Mouse (Mus musculus) kidney, adult 8-10 months (tissue): ENCODE measurements around the gene Urb2.
"Not testable (repeated sequence)": the region's sequence is repeated elsewhere in the genome, so short reads cannot be mapped to it uniquely, and the experiment has no call there.

Source experiments
- DNase-seq, 2 experiments: peaks; one replicate each; pipeline ENCODE4 v3.0.0; 2022

Urb2 gene

DNA sequence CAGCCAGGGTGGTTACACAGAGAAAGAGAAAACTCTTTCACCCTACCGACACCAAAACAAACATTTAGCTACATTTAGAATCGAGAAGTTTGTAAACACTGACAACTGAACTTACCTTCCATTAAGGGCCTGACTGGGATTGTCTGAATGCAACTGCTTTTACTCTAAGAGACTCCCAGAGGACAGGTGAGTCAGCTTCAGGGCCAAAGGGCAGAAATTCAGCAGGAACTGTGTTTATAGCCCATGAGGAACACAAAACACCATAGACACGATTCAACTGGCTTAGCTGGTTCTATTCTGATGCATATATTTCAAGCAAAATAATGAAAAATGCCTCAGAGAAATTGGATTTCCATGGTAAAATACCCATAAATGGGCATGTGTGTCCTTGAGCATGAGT is 6.6 kb upstream of the Urb2 start:
- no peak for DNase-seq

- peak; percentile 16 to 22 for DNase-seq
Observed at GRCm38 (mm10) chr8:124019782-124020181, 1.5 kb upstream of the Urb2 start.

- DNase-seq: peak; percentile 25 to 39
Observed at GRCm38 (mm10) chr8:124020439-124021236, 670 bp upstream of the Urb2 start.

DNA sequence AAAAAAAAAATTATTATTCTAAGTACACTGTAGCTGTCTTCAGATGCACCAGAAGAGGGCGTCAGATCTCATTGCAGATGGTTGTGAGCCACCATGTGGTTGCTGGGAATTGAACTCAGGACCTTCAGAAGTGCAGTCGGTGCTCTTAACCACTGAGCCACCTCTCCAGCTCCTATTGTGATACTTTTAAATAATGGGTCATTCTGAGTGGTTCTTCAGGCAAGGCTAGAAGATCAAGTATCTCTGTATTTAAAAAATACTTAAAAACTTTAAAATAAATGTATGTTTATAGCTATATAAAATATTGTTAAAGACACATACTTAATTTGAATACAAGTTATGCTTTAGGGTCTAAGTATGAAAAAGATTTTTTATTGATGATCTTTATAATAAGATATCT is 5.0 kb downstream of the Urb2 start:
- DNase-seq: not testable (repeated sequence)

GRCm38 (mm10) chr8:124027831-124028230 is 6.5 kb downstream of the Urb2 start:
- no peak for DNase-seq

- DNase-seq: no peak
Observed at GRCm38 (mm10) chr8:124033400-124033799, 12.1 kb downstream of the Urb2 start.

DNA sequence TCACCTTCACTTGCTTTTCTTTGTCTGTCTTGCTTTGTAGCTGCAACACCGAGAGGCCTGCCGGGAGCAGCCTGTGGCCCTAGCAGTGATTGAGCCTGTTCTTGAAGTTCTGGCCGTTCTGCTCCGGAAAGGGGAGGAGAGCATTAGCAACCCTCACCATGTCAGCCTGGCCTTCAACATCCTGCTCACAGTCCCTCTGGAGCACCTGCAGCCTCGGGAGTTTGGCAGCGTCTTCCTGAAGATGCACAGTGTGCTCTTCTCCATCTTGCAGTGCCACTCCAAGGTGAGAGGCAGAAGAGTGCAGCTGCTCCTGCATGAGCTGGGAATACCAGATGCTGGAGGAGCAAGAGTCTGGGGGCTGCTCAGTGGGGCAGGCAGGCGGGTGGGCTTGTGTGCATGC is 16.8 kb downstream of the Urb2 start:
- no peak for DNase-seq

- DNase-seq: no peak
Observed at GRCm38 (mm10) chr8:124039351-124039750, 18.0 kb downstream of the Urb2 start.

DNA sequence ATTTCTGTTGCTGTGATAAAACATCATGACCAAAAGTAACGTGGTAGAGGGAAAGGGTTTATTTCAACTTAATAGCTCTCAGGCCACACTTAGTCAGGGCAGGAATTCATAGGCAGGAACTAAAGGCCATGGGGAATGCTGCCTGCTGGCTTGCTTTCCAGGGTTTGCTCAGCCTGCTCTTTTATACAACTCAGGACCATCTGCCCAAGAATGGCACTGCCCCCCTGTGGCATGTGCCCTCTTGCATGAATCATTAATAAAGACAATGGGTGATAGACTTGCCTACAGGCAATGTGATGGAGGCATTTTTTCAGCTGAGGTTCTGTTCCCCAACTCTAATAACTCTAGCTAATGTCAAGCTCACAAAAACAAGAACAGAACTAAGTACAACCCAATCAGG is 20.9 kb downstream of the Urb2 start:
- no peak for DNase-seq

- DNase-seq: no peak
Observed at GRCm38 (mm10) chr8:124044421-124044820, 23.1 kb downstream of the Urb2 start.

GRCm38 (mm10) chr8:124044931-124045330 is 23.6 kb downstream of the Urb2 start:
- no peak for DNase-seq

DNA sequence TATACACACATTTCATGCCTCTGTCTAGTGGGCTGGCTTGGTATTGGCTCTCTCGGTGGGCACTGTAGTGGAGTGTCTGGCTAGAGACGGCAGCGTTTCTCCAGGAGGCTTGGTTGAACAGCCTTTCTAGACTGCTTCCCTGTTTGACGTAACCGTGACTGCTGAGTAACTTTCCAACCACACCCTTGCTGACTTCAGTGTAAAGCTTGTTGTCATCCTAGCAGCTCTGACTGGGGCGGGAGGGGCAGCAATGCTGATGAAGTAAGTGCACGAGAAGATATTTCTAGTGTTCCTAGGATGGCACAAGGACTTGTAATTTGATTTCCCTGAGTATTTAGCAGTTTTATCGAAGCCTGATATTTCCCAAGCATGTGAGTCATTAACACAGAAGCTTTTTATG is 24.5 kb downstream of the Urb2 start:
- no peak for DNase-seq

GRCm38 (mm10) chr8:124052110-124052509 is 30.8 kb downstream of the Urb2 start:
- DNase-seq: peak; percentile 31 to 66

DNA sequence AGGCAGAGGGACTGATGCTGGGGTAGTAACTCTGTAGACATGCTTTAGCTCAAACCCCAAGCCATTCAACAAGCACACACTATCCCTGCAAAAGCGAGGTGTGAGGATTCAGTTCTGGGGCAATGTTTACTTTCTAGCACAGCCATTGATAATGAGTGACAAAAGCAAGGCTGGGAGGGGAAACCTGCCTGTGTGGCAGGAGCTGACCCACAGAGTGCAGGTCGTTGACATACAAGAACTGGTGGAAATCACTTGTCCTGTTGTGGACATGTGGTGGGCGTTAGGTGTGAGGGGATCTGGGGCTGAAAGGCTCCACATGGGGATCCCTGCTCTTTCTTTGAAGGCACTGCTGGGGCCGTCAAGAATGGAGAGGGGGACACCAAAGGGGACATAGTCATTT is 31.3 kb downstream of the Urb2 start:
- no peak for DNase-seq

GRCm38 (mm10) chr8:124056832-124057655 is 35.7 kb downstream of the Urb2 start:
- DNase-seq: peak in 1 of 2 experiments; percentile 15

DNA sequence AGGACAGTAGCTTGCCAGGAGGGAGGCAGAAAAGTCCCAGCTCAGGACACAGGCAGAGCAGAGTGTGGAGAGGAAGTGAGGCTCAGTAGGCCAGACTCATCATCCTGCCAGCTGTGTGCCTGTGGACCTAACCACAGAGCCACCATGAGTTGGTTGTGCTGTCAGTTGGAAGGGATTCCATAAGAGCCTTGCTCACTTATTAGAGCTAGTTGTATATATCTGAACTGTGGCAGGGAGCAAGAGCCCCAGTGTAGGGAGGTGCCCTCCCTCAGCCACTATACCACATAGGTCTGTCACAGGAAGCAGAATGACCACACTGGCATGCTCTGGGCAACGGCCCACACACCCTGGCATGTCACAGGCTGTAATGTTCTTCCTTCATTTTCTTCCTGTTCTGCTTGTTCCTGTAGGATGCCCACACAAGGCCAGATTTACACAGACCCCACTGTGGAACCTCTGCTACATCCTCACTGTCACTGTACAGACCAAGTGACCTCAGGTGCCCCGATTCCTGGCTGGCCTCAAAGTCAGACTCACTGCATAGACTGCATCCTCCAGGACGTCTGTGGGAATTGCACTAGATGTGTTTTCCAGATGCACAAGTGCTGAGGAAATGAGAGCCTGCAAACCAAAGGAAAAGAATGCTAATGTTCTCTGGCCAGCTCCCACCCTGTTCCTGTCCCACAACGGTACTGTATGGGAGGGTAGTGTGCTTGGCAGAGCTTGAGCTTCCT is 45.2 kb downstream of the Urb2 start:
- DNase-seq: no peak

GRCm38 (mm10) chr8:124067059-124067750 is 45.9 kb downstream of the Urb2 start:
- DNase-seq: no peak

DNA sequence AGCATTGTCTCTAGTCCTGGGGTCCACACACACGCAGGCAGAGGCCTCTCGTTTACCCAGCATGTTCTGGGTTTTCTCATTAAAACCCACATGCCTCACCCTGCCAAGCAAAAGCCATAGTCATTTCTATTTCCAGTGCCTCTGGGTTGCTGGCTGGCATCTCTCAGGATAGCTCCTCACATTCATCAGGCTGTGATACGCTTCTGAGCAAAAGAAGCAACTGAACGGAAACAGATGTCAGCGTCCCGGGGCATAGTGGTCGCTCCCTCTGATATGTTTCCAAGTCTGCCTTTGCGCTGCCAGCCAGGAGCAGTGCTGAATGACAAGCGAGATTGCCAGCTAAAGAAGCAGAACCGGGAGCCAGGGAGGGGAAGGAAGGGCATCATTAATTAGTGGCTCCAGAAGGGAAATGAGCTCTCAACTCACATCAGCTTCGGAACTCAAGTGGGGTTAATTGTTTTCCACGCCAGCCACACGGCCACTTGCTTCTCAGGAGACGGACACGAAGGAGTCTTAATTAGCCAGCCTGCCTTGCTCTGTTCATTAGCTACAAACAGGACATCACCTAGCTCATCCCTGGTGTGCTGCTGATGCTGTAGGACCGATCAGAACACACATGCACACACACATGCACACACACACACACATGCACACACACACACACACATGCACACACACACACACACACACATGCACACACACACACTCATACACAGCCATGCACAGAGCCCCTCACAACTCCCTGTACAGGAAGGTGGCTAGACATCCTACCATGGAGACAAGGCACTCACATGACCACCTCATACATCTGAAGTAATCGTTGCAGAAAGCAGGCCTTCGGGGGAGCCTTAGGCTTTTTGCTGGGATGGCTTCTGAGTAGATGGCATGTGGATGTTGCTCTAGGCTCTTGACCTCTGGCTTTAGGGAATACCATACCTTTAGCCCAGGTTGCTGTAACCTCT is 49.3 kb downstream of the Urb2 start:
- peak in 1 of 2 experiments; percentile 4 for DNase-seq

DNA sequence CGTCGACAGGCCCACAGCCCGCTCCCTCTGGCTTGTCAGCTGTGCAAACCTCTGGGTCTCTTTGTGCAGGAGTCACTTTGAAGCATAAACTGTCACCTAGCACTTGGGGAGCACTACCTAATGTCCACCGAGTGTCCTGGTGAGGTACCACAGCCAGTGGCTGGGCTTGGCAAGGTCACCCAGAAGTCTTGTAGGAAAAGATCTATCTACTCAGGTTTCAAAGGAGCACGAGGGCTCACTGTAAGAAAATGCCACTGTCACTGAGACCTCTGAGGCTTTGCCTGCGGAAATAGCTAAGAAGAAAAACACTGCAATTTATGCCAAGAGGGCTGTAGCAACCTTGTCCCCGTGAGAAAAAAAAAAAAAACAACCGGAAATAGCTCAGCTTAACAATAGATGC is 54.7 kb downstream of the Urb2 start:
- no peak for DNase-seq

- no peak for DNase-seq
Observed at GRCm38 (mm10) chr8:124076416-124076815, 55.1 kb downstream of the Urb2 start.

GRCm38 (mm10) chr8:124077377-124077776 is 56.1 kb downstream of the Urb2 start:
- DNase-seq: no peak

- DNase-seq: no peak
Observed at GRCm38 (mm10) chr8:124077998-124078397, 56.7 kb downstream of the Urb2 start.
